Mouse (Mus musculus) ES-Bruce4 (cell line): Measurements from ENCODE around the gene Pithd1. TPM values are rescaled to one million over a fixed set of nuclear protein-coding genes. Genes with fewer than 3 reads are reported as not detected.
"Not testable (repeated sequence)": the region's sequence is repeated elsewhere in the genome, so short reads cannot be mapped to it uniquely, and the experiment has no call there.

Experiments
- H3K27ac ChIP-seq: 2 replicates; pipeline ENCODE4 v1.5.1; 2012; ENCODE audit warnings: low read length, inconsistent platforms; ENCODE audit not compliant: insufficient read depth
- H3K27me3 ChIP-seq: 2 replicates; pipeline ENCODE4 v1.6.1; 2012; ENCODE audit warnings: mild to moderate bottlenecking, low read length, inconsistent platforms; ENCODE audit not compliant: control insufficient read depth, poor library complexity, insufficient read depth, severe bottlenecking
- H3K36me3 ChIP-seq: 2 replicates; pipeline ENCODE4 v1.6.1; 2012; ENCODE audit warnings: inconsistent platforms, mild to moderate bottlenecking, low read length, moderate library complexity; ENCODE audit not compliant: control insufficient read depth, poor library complexity, insufficient read depth, severe bottlenecking
- H3K4me1 ChIP-seq: one replicate; pipeline ENCODE4 v1.8.1; 2011; ENCODE audit warnings: low read length; ENCODE audit not compliant: control insufficient read depth, insufficient read depth
- H3K4me3 ChIP-seq: 2 replicates; pipeline ENCODE4 v1.5.1; 2011; ENCODE audit warnings: low read depth, mild to moderate bottlenecking, low read length
- H3K9ac ChIP-seq: 2 replicates; pipeline ENCODE4 v1.6.1; 2012; ENCODE audit warnings: low read depth, mild to moderate bottlenecking, inconsistent platforms; ENCODE audit not compliant: poor library complexity, severe bottlenecking
- H3K9me3 ChIP-seq: replicated peaks from 2 replicates; pipeline ENCODE4 v1.6.1; 2012; ENCODE audit warnings: mild to moderate bottlenecking, low read length, inconsistent platforms; ENCODE audit not compliant: control insufficient read depth, poor library complexity, insufficient read depth, severe bottlenecking
- CTCF ChIP-seq: IDR thresholded peaks from one replicate; pipeline ENCODE4 v1.8.1; 2011; ENCODE audit warnings: low read depth, low read length
- EP300 ChIP-seq: IDR thresholded peaks from 2 replicates; pipeline ENCODE4 v1.6.1; 2011; ENCODE audit warnings: low read depth, low read length; ENCODE audit not compliant: insufficient read depth
- POLR2A ChIP-seq: IDR thresholded peaks from one replicate; pipeline ENCODE4 v1.8.1; 2011; ENCODE audit warnings: low read length; ENCODE audit not compliant: insufficient read depth
- polyA plus RNA-seq: library from polyadenylated mRNA; stranded (reverse); fragments of >200 nt; gene quantifications from 2 replicates; pipeline ENCODE4 v1.2.4, GENCODE M21; 2011; ENCODE audit warnings: low read depth; ENCODE audit not compliant: missing spikeins, insufficient read depth, insufficient read length

Gene Pithd1
- polyA plus RNA-seq, 1 experiment: 44.9 TPM

- not testable (repeated sequence) for H3K27me3 ChIP-seq, H3K9ac ChIP-seq, H3K27ac ChIP-seq, H3K36me3 ChIP-seq, H3K4me1 ChIP-seq, H3K9me3 ChIP-seq, H3K4me3 ChIP-seq
- TF ChIP-seq CTCF: peak; percentile 85
These were observed 46.0 kb downstream of the Pithd1 start for GRCm38 (mm10) chr4:135941026-135941425.

GRCm38 (mm10) chr4:135938858-135939257 is 48.2 kb downstream of the Pithd1 start:
- Histone ChIP-seq H3K36me3 (no peaks in the 10 kb centered on the region), H3K9me3 (no peaks in the 10 kb centered on the region), H3K4me3 (no peak overlapping the region), H3K27ac (no peak overlapping the region), H3K27me3 (no peaks in the 10 kb centered on the region), H3K9ac (no peak overlapping the region), H3K4me1 (peaks cover 2% of the 10 kb centered on the region)
- TF ChIP-seq EP300 (no peak), CTCF (peak; percentile 13), POLR2A (no peak)

- Histone ChIP-seq H3K27me3 (no peaks in the 10 kb centered on the region), H3K9me3 (no peaks in the 10 kb centered on the region), H3K4me1 (peaks cover 2% of the 10 kb centered on the region), H3K9ac (no peak overlapping the region), H3K27ac (no peak overlapping the region), H3K4me3 (no peak overlapping the region), H3K36me3 (no peaks in the 10 kb centered on the region)
- no peak for TF ChIP-seq EP300
- no peak for TF ChIP-seq POLR2A
- no peak for TF ChIP-seq CTCF
These were observed 51.6 kb downstream of the Pithd1 start for GRCm38 (mm10) chr4:135935502-135935901.

- Histone ChIP-seq H3K4me1 (peaks cover 2% of the 10 kb centered on the region), H3K4me3 (no peak overlapping the region), H3K9ac (no peak overlapping the region), H3K36me3 (no peaks in the 10 kb centered on the region), H3K27me3 (no peaks in the 10 kb centered on the region), H3K27ac (no peak overlapping the region), H3K9me3 (no peaks in the 10 kb centered on the region)
- TF ChIP-seq EP300: no peak
- TF ChIP-seq POLR2A: no peak
- TF ChIP-seq CTCF: no peak
These were observed 52.2 kb downstream of the Pithd1 start for GRCm38 (mm10) chr4:135934708-135935500.

- no peaks in the 10 kb centered on the region for H3K36me3 ChIP-seq
These were observed 55.2 kb downstream of the Pithd1 start for GRCm38 (mm10) chr4:135931832-135932231.

GRCm38 (mm10) chr4:135930239-135930638 is 56.8 kb downstream of the Pithd1 start:
- no peaks in the 10 kb centered on the region for H3K27me3 ChIP-seq
- no peaks in the 10 kb centered on the region for H3K4me1 ChIP-seq
- no peaks in the 10 kb centered on the region for H3K9me3 ChIP-seq
- TF ChIP-seq CTCF: no peak
- no peak for TF ChIP-seq EP300
- TF ChIP-seq POLR2A: no peak
- no peak overlapping the region for H3K9ac ChIP-seq
- H3K4me3 ChIP-seq: no peak overlapping the region
- no peaks in the 10 kb centered on the region for H3K36me3 ChIP-seq
- H3K27ac ChIP-seq: no peak overlapping the region

More at GRCm38 (mm10) chr4:135931832-135932231, 55.2 kb downstream of the Pithd1 start:
- H3K4me3 ChIP-seq: no peak overlapping the region
- no peak overlapping the region for H3K27ac ChIP-seq
- no peak overlapping the region for H3K9ac ChIP-seq
- no peaks in the 10 kb centered on the region for H3K4me1 ChIP-seq
- no peak for TF ChIP-seq EP300
- TF ChIP-seq CTCF: peak; percentile 64
- no peak for TF ChIP-seq POLR2A
- H3K27me3 ChIP-seq: no peaks in the 10 kb centered on the region
- H3K9me3 ChIP-seq: no peaks in the 10 kb centered on the region
